14 mouse cellular contexts compared by ENCODE assay signal in genomic region chr3:80123666-80124065, GRCm38 (mm10).
"Had no signal": no experiment of that assay in that cellular context is flagged by ENCODE, and none has a peak within 500 bp of the region (broad histone marks: within the 10 kb centered on the region; RNA-seq: fewer than 3 reads in every experiment).

No protein-coding gene starts in this region.

- H3K4me2 ChIP-seq: limb, embryonic 15.5 days; liver, embryonic 11.5 days; lung, embryonic 14.5 days; midbrain, embryonic 11.5 days had no signal

- H3K36me3 ChIP-seq: limb, embryonic 15.5 days had no signal

- H3K9ac ChIP-seq: limb, embryonic 15.5 days; liver, embryonic 14.5 days; liver, postnatal 0 days; lung, embryonic 14.5 days had no signal

- ATAC-seq: intestine, postnatal 0 days; liver, postnatal 0 days; lung, postnatal 0 days had no signal

- H3K4me1 ChIP-seq: limb, embryonic 15.5 days; megakaryocyte, embryonic 14.5 days had no signal

- H3K27me3 ChIP-seq: limb, embryonic 15.5 days; megakaryocyte, embryonic 14.5 days had no signal

- DNase-seq: kidney, adult 8-10 months; kidney, postnatal 36 days; liver, postnatal 0 days; lung, embryonic 14.5 days; midbrain, embryonic 14.5 days; thymus, adult 18-20 months; thymus, postnatal 4 days had no signal

- H3K27ac ChIP-seq: limb, embryonic 15.5 days; liver, embryonic 14.5 days had no signal

- H3K9me3 ChIP-seq: limb, embryonic 15.5 days; megakaryocyte, embryonic 14.5 days had no signal

- H3K4me3 ChIP-seq: limb, embryonic 15.5 days; megakaryocyte, embryonic 14.5 days had no signal
